Mouse (Mus musculus) MN1 (cell line): ENCODE data around the gene Maged1.
A peak's percentile ranks its signal among the peaks of the same experiment; 100 is the strongest.

Experiments used
- DNase-seq: peaks from one replicate; pipeline ENCODE4 v3.0.0-alpha.2; 2016; ENCODE audit warnings: low spot score

Maged1 gene

DNA sequence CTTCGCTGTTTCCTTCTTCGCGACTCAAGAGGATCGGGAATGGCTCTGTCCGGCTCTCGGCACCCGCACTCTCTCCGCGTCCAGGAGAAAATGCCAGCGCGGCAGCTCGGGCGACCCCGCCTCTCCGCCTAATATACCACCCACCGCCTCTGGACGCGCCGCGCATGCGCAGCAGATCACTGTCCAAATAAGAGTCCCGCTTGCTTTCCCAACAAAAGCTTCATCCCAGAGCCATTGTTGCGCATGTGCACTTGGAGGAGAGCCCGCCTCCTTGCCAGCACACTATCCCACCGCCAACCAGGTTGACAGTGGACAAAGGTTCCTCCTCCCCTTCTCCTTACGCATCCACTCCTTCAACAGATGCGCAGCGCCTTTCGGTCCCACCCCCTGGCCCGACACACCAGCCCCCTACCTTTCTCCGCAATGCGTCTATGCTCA, at the start of gene Maged1:
Maged1 (minus strand) TSS at position 226 of the 438 bp plus-strand sequence.
- peak; percentile 92 for DNase-seq

GRCm38 (mm10) chrX:94580251-94580650, 38.3 kb upstream of the Maged1 start:
- DNase-seq = no peak

GRCm38 (mm10) chrX:94564694-94565093, 22.8 kb upstream of the Maged1 start:
- no peak for DNase-seq

GRCm38 (mm10) chrX:94562392-94562791, 20.4 kb upstream of the Maged1 start:
- no peak for DNase-seq

DNA sequence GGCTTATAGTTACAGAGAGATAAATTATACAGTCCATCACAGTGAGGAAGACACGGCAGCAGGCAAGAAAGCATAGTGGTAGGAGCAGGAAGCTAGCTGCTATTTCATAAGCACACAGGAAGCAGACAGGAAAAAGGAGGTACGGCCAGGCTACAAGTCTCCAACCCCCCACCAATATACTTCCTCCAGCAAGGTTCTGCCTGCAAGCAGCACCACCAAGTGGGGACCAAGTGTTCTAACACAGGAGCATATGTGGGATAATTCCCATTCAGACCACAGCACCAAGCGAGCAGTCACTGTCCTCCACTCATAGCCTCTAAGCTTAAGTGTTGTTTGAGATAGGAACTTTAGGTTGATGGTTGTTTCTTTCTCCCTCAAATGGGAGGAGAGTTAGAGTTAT, 6.3 kb upstream of the Maged1 start:
- no peak for DNase-seq

GRCm38 (mm10) chrX:94545941-94546340, 4.0 kb upstream of the Maged1 start:
- DNase-seq = no peak

GRCm38 (mm10) chrX:94544923-94545322, 3.0 kb upstream of the Maged1 start:
- DNase-seq = peak; percentile 42

- DNase-seq = peak; percentile 22
These were observed 593 bp upstream of the Maged1 start for GRCm38 (mm10) chrX:94542536-94542935.

DNA sequence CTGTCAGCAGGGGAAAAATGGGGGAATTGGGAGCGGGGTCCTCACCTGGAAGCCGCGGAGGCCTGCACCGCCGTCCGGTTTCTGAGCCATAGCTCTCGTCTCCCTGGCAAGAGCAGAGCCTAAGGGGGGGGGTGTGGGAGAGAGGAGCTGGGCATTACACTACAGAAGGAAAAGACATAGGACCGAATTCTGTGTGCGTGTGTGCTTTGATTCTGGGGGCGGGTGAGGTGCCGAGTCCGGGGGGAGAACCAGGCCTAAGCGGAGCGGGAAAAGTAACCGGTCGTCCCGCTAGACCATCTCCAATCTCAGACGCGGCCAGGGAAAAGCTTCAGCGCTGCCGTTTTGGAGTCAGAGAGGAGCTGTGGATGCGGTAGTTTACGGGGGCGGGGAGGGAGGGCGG, 737 bp downstream of the Maged1 start:
- DNase-seq = no peak

GRCm38 (mm10) chrX:94540341-94541201, 1.4 kb downstream of the Maged1 start:
- peak; percentile 62 for DNase-seq

- DNase-seq = no peak
These were observed 7.6 kb downstream of the Maged1 start for GRCm38 (mm10) chrX:94534346-94534745.

DNA sequence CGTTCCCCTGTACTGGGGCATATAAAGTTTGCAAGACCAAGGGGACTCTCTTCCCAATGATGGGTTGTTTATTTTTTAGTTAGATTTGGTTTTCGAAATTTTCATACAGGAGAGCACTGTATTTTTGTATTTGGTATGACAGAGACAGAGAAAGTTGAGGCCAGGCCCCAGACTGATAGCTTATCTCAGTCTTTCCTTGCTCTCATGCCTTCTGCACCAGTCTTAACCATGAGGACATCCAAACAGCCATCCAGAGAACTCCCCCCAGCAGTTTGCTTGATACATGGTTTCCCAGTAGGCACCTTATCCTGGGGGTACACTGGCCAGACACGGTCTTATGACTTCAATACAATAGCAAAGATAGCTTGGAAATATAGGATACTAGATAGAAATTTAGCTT, 11.6 kb downstream of the Maged1 start:
- DNase-seq = no peak

DNA sequence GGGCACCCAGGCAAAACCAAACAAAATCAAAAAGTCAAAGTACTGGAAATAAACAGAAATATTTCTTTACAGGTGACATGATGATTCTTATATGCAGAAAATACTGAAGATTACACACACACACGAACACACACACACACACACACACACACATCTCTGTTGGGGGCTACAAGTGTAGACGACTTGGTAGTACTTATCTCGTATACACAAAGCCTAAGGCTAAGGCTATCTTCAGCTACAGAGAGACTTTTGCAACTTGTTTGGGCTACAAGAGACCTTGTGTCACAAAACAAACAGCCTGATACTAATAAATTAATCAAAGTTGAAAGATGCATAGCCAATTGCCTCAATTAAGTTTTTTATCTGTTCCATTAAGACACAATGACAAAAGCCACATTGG, 19.8 kb downstream of the Maged1 start:
- no peak for DNase-seq

DNA sequence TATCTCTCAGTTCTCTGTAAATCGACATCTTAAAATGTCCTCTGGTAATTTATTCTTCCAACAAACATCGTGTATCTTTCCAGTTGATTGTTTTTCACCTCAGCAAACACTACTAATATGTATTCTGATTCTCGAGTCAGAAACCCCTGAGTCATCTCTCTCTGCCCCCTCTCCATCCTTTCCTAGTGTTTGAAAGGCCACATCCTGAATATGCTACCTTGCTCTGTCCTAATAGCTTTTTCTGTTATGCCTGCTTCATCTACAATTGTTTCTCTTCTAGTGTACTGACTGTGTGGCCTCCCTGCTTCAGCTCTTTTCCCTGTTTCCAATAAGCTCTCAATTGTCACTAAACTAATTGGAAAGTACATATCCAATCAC, 33.5 kb downstream of the Maged1 start:
- DNase-seq = no peak

GRCm38 (mm10) chrX:94507698-94508441, 34.1 kb downstream of the Maged1 start:
- peak; percentile 14 for DNase-seq

DNA sequence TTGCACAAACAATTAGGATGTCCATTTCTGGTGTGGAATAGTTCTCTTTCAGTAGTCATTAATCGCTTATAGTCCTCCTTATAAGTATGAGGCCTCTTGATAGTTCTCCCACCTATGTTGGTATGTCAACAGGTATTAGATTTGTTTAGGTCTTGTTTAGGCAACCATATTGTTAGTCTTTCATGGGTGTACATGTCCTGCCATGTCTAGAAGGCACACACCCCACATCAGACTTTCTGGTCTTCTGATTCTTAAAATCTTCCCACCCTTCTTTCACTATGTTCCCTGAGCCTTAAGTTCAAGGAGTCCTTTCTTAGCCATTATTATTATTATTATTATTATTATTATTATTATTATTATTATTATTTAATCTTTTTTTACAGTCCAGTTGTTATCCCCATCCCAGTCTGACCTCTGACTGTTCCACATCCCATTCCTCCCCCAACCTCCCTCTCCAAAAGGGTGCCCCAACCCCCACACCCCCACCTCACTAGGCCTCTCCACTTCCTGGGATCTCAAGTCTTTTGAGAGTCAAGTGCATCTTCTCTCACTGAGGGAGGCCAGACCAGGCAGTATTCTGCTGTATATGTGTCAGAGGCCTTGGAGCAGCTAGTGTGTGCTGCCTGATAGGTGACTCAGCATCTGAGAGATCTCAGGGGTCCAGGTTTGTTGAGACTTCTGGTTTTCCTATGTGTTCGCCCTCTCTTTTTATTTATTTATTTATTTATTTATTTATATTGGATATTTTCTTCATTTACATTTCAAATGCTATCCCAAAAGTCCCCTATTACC, 55.7 kb downstream of the Maged1 start:
- no peak for DNase-seq
